8 mouse cellular contexts compared by ENCODE assay signal in genomic region chr9:107677091-107677784, GRCm38 (mm10). TPM values are rescaled to one million over a fixed set of nuclear protein-coding genes. Genes with fewer than 3 reads are reported as not detected.
DNase-seq lines count a peak whose midpoint lies in the region; ATAC-seq and TF ChIP-seq lines count a peak whose summit lies in the region.
"Had no signal": no experiment of that assay in that cellular context is flagged by ENCODE, and none has a peak within 500 bp of the region (broad histone marks: within the 10 kb centered on the region; RNA-seq: fewer than 3 reads in every experiment).

No protein-coding gene starts in this region.

- no peak overlapping the region for H3K4me2 ChIP-seq in liver, embryonic 11.5 days

- no peak for TF ChIP-seq POLR2A in spleen, adult 2 months (IDR thresholded peaks at IDR 0.05; ENCODE audit: low read depth, low read length)
- no peak for TF ChIP-seq POLR2A in brain, embryonic 14.5 days (IDR thresholded peaks at IDR 0.05; ENCODE audit: borderline replicate concordance, extremely low read depth, insufficient read depth, insufficient read length, poor library complexity, severe bottlenecking)

- DNase-seq in spleen, adult 2 months (ENCODE audit: low read depth in 1 of 2, low spot score in 2 of 2), result peak; percentile 46 to 48
- no peak for DNase-seq in spleen, adult 12 weeks (ENCODE audit: low spot score)
- DNase-seq in brain, embryonic 14.5 days (ENCODE audit: low read depth), result peak; percentile 55
- peak; percentile 60 for DNase-seq in liver, embryonic 11.5 days (ENCODE audit: low spot score)
- DNase-seq in yolk sac, embryonic 10.5 days (ENCODE audit: low spot score), result no peak

- peak; percentile 64; the same call in 1 of the 2 replicates for TF ChIP-seq CTCF in spleen, adult 2 months (IDR thresholded peaks at IDR 0.05; ENCODE audit: extremely low read depth, insufficient read depth, insufficient read length, insufficient replicate concordance)
- peak; percentile 84 for TF ChIP-seq CTCF in brain, embryonic 14.5 days (IDR thresholded peaks at IDR 0.05; ENCODE audit: borderline replicate concordance, extremely low read depth, insufficient read depth, insufficient read length)

- no peaks in the 10 kb centered on the region for H3K4me1 ChIP-seq in spleen, adult 2 months (ENCODE audit: control insufficient read depth, insufficient read depth, insufficient read length)
- peaks cover 6% of the 10 kb centered on the region for H3K4me1 ChIP-seq in liver, embryonic 11.5 days (replicated peaks; ENCODE audit: control insufficient read depth, insufficient read depth, low read length)

- H3K27ac ChIP-seq in spleen, adult 2 months (ENCODE audit: insufficient read depth, low read length), result no peak overlapping the region
- no peak overlapping the region for H3K27ac ChIP-seq in liver, embryonic 11.5 days (ENCODE audit: low read depth, low read length)

- H3K9me3 ChIP-seq in liver, embryonic 11.5 days (ENCODE audit: control insufficient read depth, low read length), result no peaks in the 10 kb centered on the region

- 0 out of 2 replicates have a peak, but pooled peaks cover 6% of the 10 kb centered on the region for H3K27me3 ChIP-seq in spleen, adult 2 months (ENCODE audit: control insufficient read depth, insufficient read depth, low read length)
- H3K27me3 ChIP-seq in liver, embryonic 11.5 days (replicated peaks; ENCODE audit: control insufficient read depth, insufficient read depth, low read length), result peaks cover 46% of the 10 kb centered on the region

- H3K9ac ChIP-seq in liver, embryonic 11.5 days (ENCODE audit: low read depth, low read length), result no peak overlapping the region

- peak; percentile 64 for ATAC-seq in erythroid progenitor cell, adult 5-6 weeks (replicated peaks; ENCODE audit: low FRiP score, poor library complexity, severe bottlenecking)
- ATAC-seq in liver, embryonic 11.5 days (replicated peaks; ENCODE audit: low FRiP score), result no peak
- peak; percentile 49; the same call in 1 of the 2 replicates for ATAC-seq in neutrophil, adult 5-6 weeks (ENCODE audit: extremely low read depth, insufficient number of reproducible peaks, low FRiP score, poor library complexity, severe bottlenecking)

- H3K36me3 ChIP-seq in spleen, adult 2 months (ENCODE audit: control insufficient read depth, insufficient read depth, low read length), result no peaks in the 10 kb centered on the region
- no peaks in the 10 kb centered on the region; the same call in 1 of the 2 replicates for H3K36me3 ChIP-seq in liver, embryonic 11.5 days (ENCODE audit: control insufficient read depth, insufficient read depth, low read length)

- no peak overlapping the region for H3K4me3 ChIP-seq in spleen, adult 2 months (ENCODE audit: extremely low read depth, insufficient read depth, insufficient read length)
- H3K4me3 ChIP-seq in liver, embryonic 11.5 days (ENCODE audit: low read depth, low read length), result 0 out of 2 replicates have a peak overlapping the region, but pooled peaks have one; percentile 7

- WGBS in spleen, adult 2 months, result 22% methylated on average over 17 of the region's 17 CpGs
- 16% methylated on average over 17 of the region's 17 CpGs for WGBS in liver, embryonic 11.5 days

RNA-seq across cellular contexts. Expression of gene Gnat1, which starts 2.3 kb away (rescaled TPM):
- not detected in 2 replicates for polyA plus RNA-seq in spleen, adult 2 months (2012; rRNA removed)
- polyA plus RNA-seq in brain, embryonic 14.5 days (2012; rRNA removed), result 0.39 and 0.48 TPM in 2 replicates
- not detected in 2 replicates for total RNA-seq in erythroid progenitor cell, adult 5-6 weeks (2015; ENCODE audit: low replicate concordance)
- total RNA-seq in erythroid progenitor cell, adult 5-6 weeks (2017; ENCODE audit: low replicate concordance), result 1.9 TPM in 1 of 2 replicates, not detected in the other
- polyA plus RNA-seq in liver, embryonic 11.5 days (2014; fragmentation: Nextera tagmentation; extraction: Ambion mirVana), result 4.7 and 5.0 TPM in 2 replicates
- 1.7 TPM in 1 of 2 replicates, not detected in the other for total RNA-seq in neutrophil, adult 5-6 weeks (2017)
- total RNA-seq: hematopoietic stem cell, adult 5-6 weeks had no signal

RNA-seq across cellular contexts. Expression of gene Slc38a3, which starts 7.9 kb away (rescaled TPM):
- 10.6 and 13.9 TPM in 2 replicates for polyA plus RNA-seq in spleen, adult 2 months (2012; rRNA removed)
- polyA plus RNA-seq in brain, embryonic 14.5 days (2012; rRNA removed), result 79.7 and 82.3 TPM in 2 replicates
- not detected in 2 replicates for total RNA-seq in erythroid progenitor cell, adult 5-6 weeks (2015; ENCODE audit: low replicate concordance)
- total RNA-seq in erythroid progenitor cell, adult 5-6 weeks (2017; ENCODE audit: low replicate concordance), result not detected in 2 replicates
- 3.9 and 4.0 TPM in 2 replicates for polyA plus RNA-seq in liver, embryonic 11.5 days (2014; fragmentation: Nextera tagmentation; extraction: Ambion mirVana)
- not detected in 2 replicates for total RNA-seq in neutrophil, adult 5-6 weeks (2017)
- total RNA-seq: hematopoietic stem cell, adult 5-6 weeks had no signal

RNA-seq across cellular contexts. Expression of gene Sema3f, which starts 33.0 kb away (rescaled TPM):
- 61.1 and 61.6 TPM in 2 replicates for polyA plus RNA-seq in spleen, adult 2 months (2012; rRNA removed)
- polyA plus RNA-seq in brain, embryonic 14.5 days (2012; rRNA removed), result 163 and 176 TPM in 2 replicates
- not detected in 2 replicates for total RNA-seq in erythroid progenitor cell, adult 5-6 weeks (2015; ENCODE audit: low replicate concordance)
- not detected in 2 replicates for total RNA-seq in erythroid progenitor cell, adult 5-6 weeks (2017; ENCODE audit: low replicate concordance)
- polyA plus RNA-seq in liver, embryonic 11.5 days (2014; fragmentation: Nextera tagmentation; extraction: Ambion mirVana), result 5.9 and 6.2 TPM in 2 replicates
- total RNA-seq in neutrophil, adult 5-6 weeks (2017), result 0.12 and 0.35 TPM in 2 replicates

RNA-seq across cellular contexts. Expression of gene Gnai2, which starts 42.1 kb away (rescaled TPM):
- 752 and 1,030 TPM in 2 replicates for polyA plus RNA-seq in spleen, adult 2 months (2012; rRNA removed)
- 488 and 561 TPM in 2 replicates for polyA plus RNA-seq in brain, embryonic 14.5 days (2012; rRNA removed)
- 382 and 420 TPM in 2 replicates for total RNA-seq in erythroid progenitor cell, adult 5-6 weeks (2015; ENCODE audit: low replicate concordance)
- total RNA-seq in erythroid progenitor cell, adult 5-6 weeks (2017; ENCODE audit: low replicate concordance), result 334 and 357 TPM in 2 replicates
- polyA plus RNA-seq in liver, embryonic 11.5 days (2014; fragmentation: Nextera tagmentation; extraction: Ambion mirVana), result 217 and 233 TPM in 2 replicates
- 1,051 and 1,081 TPM in 2 replicates for total RNA-seq in neutrophil, adult 5-6 weeks (2017)

Comparison
In these comparisons a context has a peak if more than half of its experiments do, and no peak if none do; other contexts are left out.
1. DNase-seq: peak in spleen, adult 2 months (2 of 2), brain, embryonic 14.5 days (single experiment) and liver, embryonic 11.5 days (single experiment); none in spleen, adult 12 weeks (single experiment) and yolk sac, embryonic 10.5 days (single experiment).